Mouse (Mus musculus): ENCODE measurements around the gene Tmem209. TPM values are rescaled to one million over a fixed set of nuclear protein-coding genes. Genes with fewer than 3 reads are reported as not detected.

Tmem209 gene
- polyA plus RNA-seq (2015; fragmentation: Nextera tagmentation; extraction: Ambion mirVana): 28.3 and 28.4 TPM in 2 replicates

DNA sequence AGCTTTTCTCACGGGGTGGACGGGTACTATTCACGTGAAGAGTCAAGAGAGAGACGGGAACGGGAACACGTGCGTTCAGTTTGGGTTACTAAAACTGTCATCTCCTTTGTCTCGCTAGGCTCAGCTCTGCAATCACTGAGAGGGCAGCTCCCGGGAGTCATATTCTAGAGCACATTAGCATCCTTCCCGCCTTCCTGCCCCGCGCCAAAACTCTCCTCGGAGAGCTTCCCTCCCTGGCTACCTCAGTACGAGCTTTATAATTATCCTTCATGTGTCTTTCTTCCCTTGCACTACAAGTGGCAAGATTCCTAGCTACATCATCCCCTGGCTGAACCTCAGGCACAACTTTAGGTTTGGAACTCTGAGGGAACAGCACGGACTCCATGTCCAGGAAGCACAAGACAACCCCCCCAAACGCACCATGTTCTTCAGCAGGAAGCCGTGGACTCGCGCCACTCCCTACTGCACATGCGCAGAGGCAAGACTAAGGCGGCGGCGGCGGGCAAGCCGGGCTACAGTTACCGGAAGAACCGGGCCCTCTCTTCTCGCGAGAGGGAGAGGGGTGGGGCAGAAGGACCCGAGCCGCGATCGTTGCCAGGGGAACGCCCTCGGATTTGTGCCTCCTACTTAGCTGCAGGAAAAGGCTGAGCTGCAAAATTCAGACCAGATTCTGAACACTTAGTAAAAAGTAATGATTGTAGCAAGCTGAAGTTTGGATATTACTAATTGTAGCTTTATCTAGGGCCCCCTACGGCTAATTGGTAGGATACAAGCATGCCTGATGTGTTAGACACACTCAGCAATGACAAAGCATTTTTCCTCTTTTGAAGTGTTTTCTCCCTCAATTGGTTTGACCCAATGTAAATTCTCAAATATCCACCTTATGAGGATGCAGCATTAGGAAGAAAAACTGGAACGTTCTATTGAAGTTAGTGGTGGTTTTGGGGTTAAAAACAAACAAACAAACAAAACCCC, at the start of gene Tmem209, which contains the start of gene Ssmem1:
Gene Tmem209 (minus strand): TSS at position 519 of the 975 bp plus-strand sequence.
Gene Ssmem1 (plus strand): TSS at position 585 of the 975 bp plus-strand sequence.
- Histone ChIP-seq H3K27ac (replicated peaks) (peak within 1 kb of the TSS; percentile 96), H3K4me2 (peak within 1 kb of the TSS; percentile 82), H3K27me3 (no peaks in the 10 kb centered on the region), H3K4me1 (replicated peaks) (peaks cover 10% of the 10 kb centered on the region), H3K4me3 (peak within 1 kb of the TSS; percentile 54), H3K9me3 (no peaks in the 10 kb centered on the region), H3K9ac (peak within 1 kb of the TSS; percentile 78), H3K36me3 (peaks cover 16% of the 10 kb centered on the region)
- under 1% methylated on average over 37 of the region's 37 CpGs for WGBS
- ATAC-seq (ENCODE audit: low read depth): peak; percentile 98

DNA sequence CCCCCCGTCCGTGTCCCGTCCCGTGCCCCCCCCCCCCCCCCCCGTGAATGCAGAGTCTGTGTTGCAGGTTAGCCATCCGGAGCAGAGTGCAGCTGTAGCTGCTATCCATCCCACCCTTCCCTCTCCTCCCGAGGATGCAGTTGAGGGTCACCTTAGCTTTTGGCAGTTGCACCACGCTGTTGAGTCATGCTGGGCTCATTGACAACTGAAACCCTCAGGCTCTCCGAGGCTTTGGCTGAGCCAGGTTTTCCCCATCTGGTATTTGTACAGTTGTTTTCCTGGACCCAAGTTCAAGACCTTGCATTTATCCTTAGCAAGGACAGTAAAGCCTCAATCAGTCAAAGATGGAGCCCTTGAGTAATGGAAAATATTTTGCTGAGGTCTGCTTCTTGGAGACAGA, 46.5 kb upstream of the Tmem209 start:
- no peak overlapping the region for H3K27ac ChIP-seq (replicated peaks)
- no peak overlapping the region for H3K9ac ChIP-seq
- no peak overlapping the region for H3K4me3 ChIP-seq
- H3K9me3 ChIP-seq: no peaks in the 10 kb centered on the region
- WGBS: 20% methylated on average over 5 of the region's 9 CpGs
- ATAC-seq (ENCODE audit: low read depth): no peak
- no peaks in the 10 kb centered on the region for H3K27me3 ChIP-seq
- peaks cover 26% of the 10 kb centered on the region for H3K4me1 ChIP-seq (replicated peaks)
- no peak overlapping the region for H3K4me2 ChIP-seq
- no peaks in the 10 kb centered on the region for H3K36me3 ChIP-seq

DNA sequence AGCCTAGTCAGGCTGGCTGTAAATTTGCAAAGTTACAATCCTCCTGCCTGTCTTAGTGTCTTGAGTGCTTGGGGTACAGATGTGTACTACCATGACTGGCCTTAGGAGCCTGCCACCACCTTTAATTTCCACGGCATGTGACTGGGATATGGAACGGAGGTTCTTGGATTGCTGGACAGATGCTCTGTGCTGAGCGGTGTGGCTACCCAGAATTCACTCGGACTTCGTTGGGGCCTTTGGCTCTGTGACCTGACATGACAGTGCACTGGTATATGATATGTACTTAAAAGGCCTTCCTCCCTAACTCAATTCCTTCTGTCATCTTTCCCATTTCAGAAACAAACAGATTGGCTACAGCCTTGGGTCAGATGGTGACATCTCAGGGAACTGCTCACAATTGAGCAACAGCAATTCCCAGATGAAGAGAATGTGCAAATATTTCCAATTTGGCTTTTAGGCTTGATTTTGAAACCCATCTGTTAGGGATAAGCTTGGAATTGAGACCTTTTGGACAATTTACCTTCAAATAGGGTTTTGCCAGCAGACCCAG, 45.1 kb upstream of the Tmem209 start:
- Histone ChIP-seq H3K36me3 (no peaks in the 10 kb centered on the region), H3K27ac (replicated peaks) (no peak overlapping the region), H3K9ac (no peak overlapping the region), H3K4me2 (no peak overlapping the region), H3K4me3 (no peak overlapping the region), H3K4me1 (replicated peaks) (peaks cover 27% of the 10 kb centered on the region), H3K27me3 (no peaks in the 10 kb centered on the region), H3K9me3 (no peaks in the 10 kb centered on the region)
- WGBS: 93% methylated on average over 5 of the region's 5 CpGs
- no peak for ATAC-seq (ENCODE audit: low read depth)

DNA sequence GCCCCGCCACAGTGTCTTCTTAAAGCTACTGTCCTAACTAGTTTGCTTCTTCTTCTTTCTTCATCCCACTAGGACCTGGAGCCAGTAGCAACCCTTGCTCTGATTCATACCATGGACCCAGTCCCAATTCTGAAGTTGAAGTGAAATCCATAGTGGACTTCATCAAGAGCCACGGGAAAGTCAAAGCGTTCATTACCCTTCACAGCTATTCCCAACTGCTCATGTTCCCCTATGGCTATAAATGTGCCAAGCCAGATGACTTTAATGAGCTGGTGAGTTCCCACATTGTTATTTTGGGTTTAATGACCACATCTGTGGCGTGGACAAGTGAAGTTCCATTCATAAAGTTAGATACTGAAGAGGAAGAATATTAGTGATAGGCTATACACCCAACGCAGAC, 44.5 kb upstream of the Tmem209 start:
- 73% methylated on average over 5 of the region's 5 CpGs for WGBS
- no peak overlapping the region for H3K4me3 ChIP-seq
- no peaks in the 10 kb centered on the region for H3K27me3 ChIP-seq
- no peak for ATAC-seq (ENCODE audit: low read depth)
- no peaks in the 10 kb centered on the region for H3K9me3 ChIP-seq
- no peak overlapping the region for H3K4me2 ChIP-seq
- H3K27ac ChIP-seq (replicated peaks): no peak overlapping the region
- H3K4me1 ChIP-seq (replicated peaks): peaks cover 33% of the 10 kb centered on the region
- H3K9ac ChIP-seq: no peak overlapping the region
- H3K36me3 ChIP-seq: no peaks in the 10 kb centered on the region

DNA sequence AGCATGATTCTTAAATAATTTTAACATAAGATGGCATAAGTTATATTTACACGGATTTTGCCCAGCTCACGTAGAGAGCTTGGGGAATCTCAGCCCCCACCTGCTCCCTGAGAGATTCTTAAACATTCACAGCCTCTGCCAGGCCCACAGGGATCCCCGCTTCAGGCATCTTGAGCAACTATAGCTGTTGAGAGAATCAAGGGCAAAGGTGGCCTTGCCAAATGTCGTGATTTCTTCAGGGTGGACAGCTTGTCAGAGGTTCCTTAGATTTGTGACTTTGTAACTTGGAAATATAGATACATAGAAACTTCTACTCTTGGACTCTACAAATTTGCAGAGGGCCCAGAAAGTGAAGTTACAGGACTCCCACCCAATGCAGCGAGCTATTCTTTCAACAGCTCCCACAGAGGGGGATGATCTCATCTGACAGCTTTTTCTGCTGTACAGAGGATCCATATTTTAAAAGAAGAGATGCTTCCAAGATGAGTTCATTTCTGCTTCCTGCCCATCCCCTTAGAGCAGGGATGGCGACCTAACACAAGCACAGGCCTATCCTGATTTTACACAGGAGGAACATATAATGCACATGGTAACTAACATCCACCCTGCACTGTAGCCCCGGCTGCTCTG, 43.9 kb upstream of the Tmem209 start:
- Histone ChIP-seq H3K36me3 (no peaks in the 10 kb centered on the region), H3K9me3 (no peaks in the 10 kb centered on the region), H3K27me3 (no peaks in the 10 kb centered on the region), H3K27ac (replicated peaks) (no peak overlapping the region), H3K4me3 (no peak overlapping the region), H3K9ac (no peak overlapping the region), H3K4me1 (replicated peaks) (peaks cover 38% of the 10 kb centered on the region), H3K4me2 (no peak overlapping the region)
- ATAC-seq (ENCODE audit: low read depth): no peak
- WGBS: 74% methylated on average over 7 of the region's 7 CpGs

DNA sequence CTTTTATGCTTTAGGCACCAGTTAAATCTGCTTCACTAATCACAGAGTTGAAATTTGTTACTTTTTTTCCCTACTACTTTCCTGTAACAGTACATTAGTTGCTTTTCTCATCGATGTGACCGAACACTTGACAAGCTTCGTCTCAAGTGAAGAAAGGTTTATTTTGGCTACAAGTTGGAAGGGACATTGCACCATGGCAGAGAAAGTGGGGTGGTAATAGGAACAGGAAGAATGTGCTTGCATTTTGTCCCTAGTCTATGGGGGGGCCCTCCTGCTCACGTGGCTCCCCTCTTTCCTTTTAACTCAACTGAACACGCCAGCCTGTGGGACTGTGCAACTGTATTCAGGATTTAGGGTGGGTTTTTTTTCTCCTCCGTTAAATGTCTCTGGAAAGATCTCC, 43.0 kb upstream of the Tmem209 start:
- peaks cover 45% of the 10 kb centered on the region for H3K4me1 ChIP-seq (replicated peaks)
- peak overlapping the region; percentile 46; the same call in 1 of the 2 replicates for H3K27ac ChIP-seq (replicated peaks)
- 47% methylated on average over 6 of the region's 6 CpGs for WGBS
- no peaks in the 10 kb centered on the region for H3K36me3 ChIP-seq
- H3K4me3 ChIP-seq: no peak overlapping the region
- H3K4me2 ChIP-seq: peak overlapping the region; percentile 53; the same call in 1 of the 2 replicates
- no peaks in the 10 kb centered on the region for H3K9me3 ChIP-seq
- peak overlapping the region; percentile 39; the same call in 1 of the 2 replicates for H3K9ac ChIP-seq
- ATAC-seq (ENCODE audit: low read depth): no peak
- no peaks in the 10 kb centered on the region for H3K27me3 ChIP-seq

DNA sequence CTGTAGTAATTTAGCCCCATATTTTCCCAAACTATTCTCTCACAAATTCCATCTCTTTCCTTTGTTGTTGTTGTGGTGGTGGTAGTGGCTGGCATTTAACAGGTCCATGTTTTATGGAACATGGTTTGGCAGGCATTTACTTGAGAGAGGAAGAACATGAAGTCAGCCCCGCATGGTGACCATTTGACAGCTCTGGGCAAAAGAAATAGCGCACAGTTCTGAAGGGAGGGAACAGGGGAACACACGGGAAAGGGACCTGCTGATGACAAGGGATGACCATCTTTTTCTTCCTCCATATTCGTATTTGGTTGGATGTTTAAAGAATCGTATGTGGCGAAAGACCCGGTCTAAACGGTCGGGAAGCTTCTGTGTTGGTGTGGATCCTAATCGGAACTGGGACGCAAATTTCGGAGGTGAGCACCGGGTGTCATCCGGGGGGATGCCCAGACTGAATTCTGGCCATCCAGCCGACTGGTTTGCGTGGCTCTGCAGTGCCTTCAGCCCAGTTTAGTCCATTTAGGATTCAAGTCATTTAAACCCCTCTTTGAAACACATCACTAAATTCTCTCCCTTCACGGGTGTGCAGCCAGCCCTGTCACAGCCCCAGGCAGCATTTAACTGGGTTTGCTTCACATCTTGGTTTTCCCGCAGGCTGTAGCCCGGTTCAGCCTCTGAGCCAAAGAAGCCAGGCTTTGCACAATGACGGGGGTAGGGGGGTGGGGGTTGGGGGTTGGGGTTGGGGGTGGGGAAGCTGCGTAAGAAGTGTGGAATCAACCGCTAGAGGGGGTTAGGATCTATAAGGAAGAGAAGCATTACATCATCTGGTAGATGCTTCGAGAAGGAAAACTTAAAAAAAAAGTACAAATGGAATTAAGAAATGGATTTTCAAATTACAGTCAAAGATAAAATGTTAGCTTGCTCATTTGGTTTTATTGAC, 42.3 kb upstream of the Tmem209 start:
- Histone ChIP-seq H3K36me3 (no peaks in the 10 kb centered on the region), H3K4me2 (peak overlapping the region; percentile 53), H3K27me3 (no peaks in the 10 kb centered on the region), H3K9ac (peak overlapping the region; percentile 60), H3K9me3 (no peaks in the 10 kb centered on the region), H3K4me3 (peak overlapping the region; percentile 20), H3K4me1 (replicated peaks) (peaks cover 50% of the 10 kb centered on the region), H3K27ac (replicated peaks) (peak overlapping the region; percentile 88)
- ATAC-seq (ENCODE audit: low read depth): peak; percentile 85
- 14% methylated on average over 23 of the region's 23 CpGs for whole genome bisulfite sequencing

DNA sequence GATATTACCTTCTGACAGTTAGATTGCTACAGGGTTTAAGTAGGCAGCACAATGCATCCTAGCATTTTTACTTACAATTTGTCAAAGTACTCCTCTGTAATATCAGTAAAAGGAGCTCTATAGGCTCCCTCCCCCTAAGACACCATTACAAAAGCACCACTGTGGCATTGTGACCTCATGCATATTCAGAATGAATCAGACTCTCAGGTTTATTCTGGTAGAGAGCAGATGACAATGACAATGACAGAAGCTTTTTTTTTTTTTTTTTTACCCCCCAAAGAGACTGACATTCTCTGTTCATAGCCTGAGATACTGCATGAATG, 41.6 kb upstream of the Tmem209 start:
- Histone ChIP-seq H3K4me2 (no peak overlapping the region), H3K4me1 (replicated peaks) (peaks cover 57% of the 10 kb centered on the region), H3K9ac (no peak overlapping the region), H3K27me3 (no peaks in the 10 kb centered on the region), H3K27ac (replicated peaks) (peak overlapping the region; percentile 88), H3K36me3 (no peaks in the 10 kb centered on the region), H3K9me3 (no peaks in the 10 kb centered on the region), H3K4me3 (no peak overlapping the region)
- ATAC-seq (ENCODE audit: low read depth): no peak

DNA sequence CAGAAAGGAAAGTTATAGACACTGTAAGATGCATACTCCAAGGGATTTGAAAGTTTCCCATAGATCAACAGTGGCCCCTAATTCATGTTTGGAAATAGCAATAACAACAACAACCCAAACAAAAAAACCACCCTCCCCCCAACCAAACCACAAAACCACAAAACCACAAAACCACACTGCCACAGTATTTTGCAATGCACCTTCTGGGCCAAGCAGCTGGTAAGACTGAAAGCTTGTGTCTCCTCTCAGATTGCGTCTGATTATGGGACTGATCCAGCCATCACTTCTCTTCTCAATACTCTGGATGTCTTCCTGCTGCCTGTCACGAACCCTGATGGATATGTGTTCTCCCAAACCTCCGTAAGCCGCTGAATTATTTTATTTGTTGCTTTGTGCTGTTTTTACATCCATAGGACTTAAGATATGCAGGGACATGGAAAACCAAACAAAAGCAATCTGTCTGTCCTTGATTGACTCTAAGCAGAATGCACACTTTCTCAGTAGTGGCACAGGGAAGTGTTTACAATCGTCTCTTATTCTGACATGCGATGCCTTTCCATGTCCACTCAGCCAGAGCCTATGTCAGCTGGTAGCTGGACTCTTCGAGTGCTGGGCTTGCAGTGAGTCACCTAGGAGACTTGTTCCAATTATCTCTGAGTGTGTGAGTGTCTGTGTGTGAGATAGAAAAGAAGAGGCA, 41.1 kb upstream of the Tmem209 start:
- H3K9ac ChIP-seq: no peak overlapping the region
- H3K36me3 ChIP-seq: no peaks in the 10 kb centered on the region
- peak overlapping the region; percentile 88; the same call in 1 of the 2 replicates for H3K27ac ChIP-seq (replicated peaks)
- WGBS: 59% methylated on average over 7 of the region's 7 CpGs
- H3K9me3 ChIP-seq: no peaks in the 10 kb centered on the region
- H3K4me3 ChIP-seq: no peak overlapping the region
- H3K4me2 ChIP-seq: no peak overlapping the region
- peaks cover 62% of the 10 kb centered on the region for H3K4me1 ChIP-seq (replicated peaks)
- ATAC-seq (ENCODE audit: low read depth): no peak
- H3K27me3 ChIP-seq: no peaks in the 10 kb centered on the region

DNA sequence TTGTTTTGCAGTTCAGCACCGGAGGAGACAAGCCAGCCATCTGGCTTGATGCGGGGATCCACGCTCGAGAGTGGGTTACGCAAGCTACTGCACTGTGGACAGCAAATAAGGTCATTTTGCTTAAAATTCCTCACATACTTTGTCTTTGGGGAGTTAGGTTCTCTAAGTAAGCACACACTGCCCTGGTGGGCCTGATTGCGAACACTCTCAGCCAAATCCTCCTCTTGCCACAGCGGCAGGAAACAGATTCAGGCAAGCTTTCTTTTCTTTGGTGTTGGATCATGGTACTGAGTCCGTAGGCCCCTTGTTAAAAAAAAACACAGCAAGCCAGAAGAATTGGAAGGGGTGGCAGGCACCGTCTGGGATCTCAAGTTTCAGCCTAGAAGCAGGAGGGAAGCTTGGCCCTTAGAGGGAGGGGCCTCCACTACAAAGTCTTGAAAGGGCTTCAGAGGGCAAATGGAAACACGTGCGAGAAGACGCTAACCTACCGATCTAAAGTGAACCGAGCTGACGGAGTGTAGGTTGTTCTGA, 39.7 kb upstream of the Tmem209 start:
- Histone ChIP-seq H3K27me3 (no peaks in the 10 kb centered on the region), H3K4me3 (no peak overlapping the region), H3K9me3 (no peaks in the 10 kb centered on the region), H3K36me3 (no peaks in the 10 kb centered on the region), H3K9ac (no peak overlapping the region), H3K4me2 (no peak overlapping the region), H3K4me1 (replicated peaks) (peaks cover 73% of the 10 kb centered on the region), H3K27ac (replicated peaks) (peak overlapping the region; percentile 57)
- no peak for ATAC-seq (ENCODE audit: low read depth)
- WGBS: 22% methylated on average over 15 of the region's 15 CpGs
